Mouse (Mus musculus) embryo, embryonic 10 days (tissue): ENCODE measurements around the gene Calcrl.
"Not testable (repeated sequence)": the region's sequence is repeated elsewhere in the genome, so short reads cannot be mapped to it uniquely, and the experiment has no call there.

Source experiments
- DNase-seq: peaks from one replicate; pipeline ENCODE4 v3.0.0-alpha.2; 2015; ENCODE audit warnings: low spot score

The Calcrl gene

DNA sequence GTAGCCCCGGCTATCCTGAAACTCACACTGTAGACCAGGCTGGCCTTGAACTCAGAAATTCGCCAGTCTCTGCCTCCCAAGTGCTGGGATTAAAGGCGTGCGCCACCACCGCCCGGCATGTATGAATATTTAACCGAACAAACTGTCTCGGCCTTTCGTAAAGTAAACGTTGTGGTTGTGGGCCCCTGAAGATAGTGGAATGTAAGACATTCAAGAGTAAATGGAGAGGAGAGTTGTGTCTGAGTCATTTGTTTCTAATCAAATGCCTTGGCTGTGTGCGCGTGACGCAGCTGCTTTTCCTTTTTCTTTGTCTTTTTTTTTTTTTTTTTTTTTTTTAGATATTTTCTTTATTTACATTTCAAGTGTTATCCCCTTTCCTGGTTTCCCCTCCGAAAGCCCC, 36.7 kb downstream of the Calcrl start:
- not testable (repeated sequence) for DNase-seq

DNA sequence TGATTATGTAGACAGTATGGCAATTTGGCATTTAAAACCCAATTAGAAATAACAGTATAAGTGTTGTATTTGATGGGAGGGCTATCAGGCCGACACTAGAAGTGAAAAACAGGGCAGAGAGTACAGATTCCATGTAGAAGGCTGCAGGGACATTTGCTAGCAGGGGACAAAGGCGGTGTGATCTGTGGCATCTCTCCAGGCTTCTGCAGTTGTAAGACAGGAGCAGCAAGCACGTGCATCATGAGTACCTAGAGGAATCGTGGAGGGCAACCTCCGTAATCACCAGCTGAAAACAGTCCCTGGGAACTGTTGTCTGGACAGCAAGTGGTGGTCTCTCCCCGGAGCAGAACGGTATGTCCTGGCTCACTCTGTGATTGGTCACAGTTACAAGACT, 37.2 kb downstream of the Calcrl start:
- DNase-seq: no peak

DNA sequence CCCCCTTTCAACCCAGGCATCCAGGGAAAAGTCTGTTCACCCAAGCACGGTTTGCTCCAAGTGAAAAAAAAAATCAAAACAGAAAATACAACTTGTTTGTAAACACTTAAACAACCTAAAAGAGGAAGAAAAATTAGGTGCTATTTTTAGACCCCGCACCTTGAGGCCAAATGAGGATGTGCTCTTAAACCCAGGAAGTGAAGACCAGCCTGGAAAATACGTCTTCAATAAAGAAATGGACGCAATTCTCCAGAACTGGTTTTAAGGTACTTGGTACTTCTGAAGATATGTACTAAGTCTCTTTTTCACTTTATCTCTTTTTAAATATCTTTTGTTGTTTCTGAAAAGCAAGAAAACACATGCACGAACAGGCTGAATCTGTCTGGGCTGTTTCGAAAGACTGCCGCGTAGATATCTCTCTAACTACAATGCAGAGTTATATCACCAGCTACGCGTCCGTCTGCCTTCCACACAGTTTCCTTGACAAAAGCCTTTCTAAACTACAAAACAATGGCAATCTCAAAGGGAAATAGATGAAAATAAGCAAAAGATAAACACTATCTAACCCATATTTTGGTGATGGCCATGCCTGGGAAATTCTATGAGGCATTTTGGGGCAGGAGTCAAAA, 37.7 kb downstream of the Calcrl start:
- no peak for DNase-seq

DNA sequence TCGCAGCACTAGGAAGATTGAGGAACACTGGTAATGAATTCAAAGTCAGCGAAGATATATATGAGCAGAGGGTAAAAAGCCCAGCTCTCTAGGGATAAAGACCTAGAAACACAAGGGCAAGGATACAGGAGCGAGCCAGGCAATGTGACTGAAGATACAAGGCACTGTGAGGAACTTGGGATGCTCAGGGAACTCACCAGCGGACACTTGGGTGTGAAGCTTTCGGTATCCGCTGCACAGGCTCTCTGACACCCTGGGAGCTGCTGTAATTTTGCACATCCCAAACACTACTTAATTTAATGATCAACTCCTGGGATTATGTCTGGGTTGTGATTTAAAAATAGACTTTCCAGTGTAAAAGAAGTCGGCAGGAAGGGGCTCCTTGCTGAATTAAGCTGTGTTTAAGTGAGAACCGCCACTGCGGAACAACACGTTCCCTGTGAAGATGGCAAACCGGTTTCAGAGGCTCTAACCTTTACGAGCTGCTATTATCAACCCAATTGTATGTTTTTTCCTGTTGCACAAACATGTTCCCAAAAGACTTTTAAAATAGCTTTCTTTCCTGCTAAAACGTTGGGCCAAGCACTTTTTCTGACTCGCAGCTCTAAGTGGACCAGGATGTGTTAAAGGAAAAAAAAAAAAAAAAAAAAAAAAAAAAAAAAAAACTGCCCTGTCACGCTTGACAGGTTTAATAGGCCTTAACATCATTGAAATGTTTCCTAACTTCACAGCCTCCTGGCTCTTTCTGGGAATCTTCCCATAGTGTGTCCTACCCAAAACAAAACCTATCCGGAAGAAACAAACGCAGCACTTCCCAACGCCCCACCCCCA, 38.4 kb downstream of the Calcrl start:
- DNase-seq: no peak

DNA sequence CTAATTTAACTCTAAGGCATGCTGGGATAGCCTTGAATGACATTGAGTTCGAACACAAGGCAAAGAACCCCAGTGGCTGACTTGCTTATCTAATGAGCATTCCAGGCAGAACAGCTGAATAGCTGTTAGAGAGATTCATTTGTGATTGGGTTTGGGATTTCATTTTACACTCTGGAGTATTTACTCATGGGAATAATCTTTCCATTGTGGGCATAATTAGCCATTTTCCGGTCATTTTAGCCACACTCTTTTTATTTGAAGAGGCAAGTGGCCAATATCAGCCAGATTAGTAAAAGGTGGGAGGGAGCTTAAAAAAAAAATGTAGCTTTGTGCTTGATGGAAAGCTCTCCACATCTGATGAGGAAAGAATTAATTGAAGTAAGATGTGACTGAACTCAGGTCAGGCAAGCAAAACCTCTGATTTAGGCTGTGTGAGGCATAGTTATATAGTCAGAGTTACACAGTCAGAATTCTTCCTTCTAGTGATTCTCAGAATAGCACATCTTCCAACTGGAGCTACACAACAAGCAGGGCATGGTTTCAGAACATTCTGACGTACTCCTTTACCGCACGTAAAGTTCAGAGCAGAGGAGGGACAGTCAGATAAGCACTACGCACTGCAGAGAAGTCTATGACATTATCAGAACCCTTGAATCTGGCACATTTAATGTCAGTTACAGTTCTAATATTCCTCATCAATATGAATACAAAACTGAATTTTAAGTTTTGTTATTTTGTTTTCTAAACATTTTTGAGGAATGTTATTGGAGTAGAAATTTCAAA, 40.1 kb downstream of the Calcrl start:
- no peak for DNase-seq

DNA sequence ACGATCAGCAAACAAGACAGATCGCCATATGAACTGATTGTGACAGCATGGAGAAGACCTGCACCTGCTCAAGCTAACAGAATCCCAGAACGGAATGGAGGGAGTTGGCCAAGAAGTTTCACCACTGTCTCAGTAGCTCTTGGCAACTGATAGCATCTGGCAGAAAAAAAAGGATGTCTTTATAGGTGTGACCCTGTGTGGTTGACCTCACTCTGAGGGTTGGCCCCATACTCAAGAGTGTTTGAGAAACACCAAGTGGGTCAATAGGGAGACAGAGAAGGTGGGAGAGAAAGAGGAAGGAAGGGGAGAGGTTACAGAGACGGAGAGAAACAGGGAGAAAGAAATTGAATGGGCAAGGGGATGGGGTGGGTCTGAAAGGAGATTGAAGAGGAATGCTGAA, 41.4 kb downstream of the Calcrl start:
- DNase-seq: no peak

DNA sequence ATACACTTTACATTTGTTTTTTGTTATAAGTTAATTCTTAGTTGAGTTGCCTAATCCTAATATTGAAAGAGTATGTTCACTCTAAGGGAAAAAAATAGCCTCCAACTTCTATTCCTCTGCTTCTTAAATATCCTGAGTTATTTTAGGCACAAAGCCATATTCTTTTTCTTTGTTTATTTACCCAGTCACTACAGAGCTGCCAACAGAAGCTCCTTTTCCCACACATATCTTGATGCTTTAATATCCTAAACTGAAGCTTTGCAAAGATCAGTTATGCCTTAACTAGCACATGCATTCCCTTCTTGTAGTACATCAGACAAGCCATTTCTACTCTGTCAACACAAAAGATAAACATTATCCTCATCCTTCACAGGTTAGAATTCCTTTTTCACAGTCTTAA, 42.7 kb downstream of the Calcrl start:
- DNase-seq: no peak

DNA sequence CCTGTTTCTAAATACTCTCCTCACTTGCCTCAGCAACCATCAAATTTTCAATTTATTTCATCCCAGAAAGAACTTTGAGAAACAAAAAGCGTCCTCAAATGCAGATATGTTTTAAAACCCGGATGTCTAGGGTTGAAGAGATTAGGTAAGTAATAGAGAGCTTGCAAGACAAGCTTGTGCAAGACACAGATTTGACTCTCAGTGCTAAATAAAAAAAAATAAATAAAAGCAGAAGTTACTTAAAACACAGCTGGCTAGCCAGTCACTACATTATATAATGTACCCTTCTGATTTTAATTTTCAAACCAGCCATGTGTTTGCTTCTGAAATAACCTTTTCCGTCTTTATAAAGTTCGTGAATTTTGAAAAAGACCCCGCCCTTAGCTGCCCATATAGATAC, 43.2 kb downstream of the Calcrl start:
- DNase-seq: no peak

DNA sequence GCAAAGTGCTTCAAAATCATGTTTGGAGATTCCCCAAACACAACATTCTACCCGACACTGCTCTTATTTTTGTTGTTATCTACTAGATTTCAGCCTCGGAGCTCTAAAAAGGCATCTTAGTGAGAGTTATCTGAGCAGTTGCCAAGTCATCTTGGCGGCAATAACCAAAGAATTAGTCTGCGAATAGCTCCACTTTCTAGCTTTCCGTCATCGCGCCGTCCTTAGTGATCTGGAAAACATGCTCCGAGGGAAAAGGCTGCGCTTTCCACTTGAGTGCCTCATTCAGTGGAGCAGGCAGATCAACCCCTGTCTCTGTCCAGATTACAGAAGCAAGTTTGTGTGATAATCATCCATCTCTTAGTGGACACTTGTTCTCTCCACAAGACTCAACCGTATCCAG, 44.4 kb downstream of the Calcrl start:
- DNase-seq: no peak

DNA sequence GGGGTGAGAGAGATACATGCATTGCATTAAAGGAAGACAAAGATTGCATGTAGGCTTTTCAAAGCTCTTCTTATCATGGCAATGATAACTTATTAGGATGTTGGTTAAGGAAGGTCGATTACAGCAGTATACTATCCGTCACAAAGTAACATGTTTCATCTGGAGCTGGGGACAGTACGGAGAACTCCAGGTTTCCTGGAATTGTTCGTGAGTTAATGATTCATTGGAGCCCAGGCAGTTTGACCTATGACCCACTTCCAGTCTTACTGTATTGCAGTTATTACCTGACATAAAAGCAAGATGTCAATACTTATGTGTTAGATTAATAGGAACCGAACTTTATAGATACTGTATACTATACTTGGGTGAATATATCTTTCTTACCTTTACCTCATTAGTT, 46.5 kb downstream of the Calcrl start:
- DNase-seq: no peak

DNA sequence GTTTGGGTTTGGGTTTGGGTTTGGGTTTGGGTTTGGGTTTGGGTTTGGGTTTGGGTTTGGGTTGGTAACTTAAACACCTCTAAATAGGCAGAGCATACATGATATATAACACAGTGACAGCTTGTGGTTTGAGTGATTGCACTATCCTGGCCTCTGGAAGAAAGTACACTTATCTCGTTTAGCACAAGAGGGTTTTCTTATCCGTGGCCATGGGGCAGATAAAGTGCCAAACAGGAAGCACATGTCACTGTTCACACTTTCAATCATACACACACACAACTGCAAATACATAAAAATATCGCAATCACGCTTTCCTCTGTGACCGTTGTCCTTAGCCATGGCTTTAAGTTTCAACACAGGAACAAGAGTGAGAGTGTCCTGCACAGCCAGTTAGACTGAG, 56.0 kb downstream of the Calcrl start:
- no peak for DNase-seq

DNA sequence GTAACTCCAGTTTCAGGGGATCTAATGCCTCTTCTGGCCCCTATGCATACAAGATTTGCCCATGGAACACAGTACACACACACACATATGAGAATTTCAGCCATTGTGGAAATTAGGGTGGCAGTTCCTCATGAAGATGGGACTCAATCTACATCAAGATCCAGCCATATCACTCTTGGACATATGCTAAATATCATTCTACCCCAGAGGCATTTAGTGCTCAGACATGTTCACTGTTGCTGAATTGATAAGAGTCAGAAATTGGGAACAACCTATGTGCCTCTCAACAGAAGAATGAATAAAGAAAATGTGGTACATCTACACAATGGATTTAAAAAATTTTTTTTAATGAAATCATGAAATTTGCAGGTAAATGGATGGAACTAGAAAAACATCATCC, 58.5 kb downstream of the Calcrl start:
- DNase-seq: no peak

DNA sequence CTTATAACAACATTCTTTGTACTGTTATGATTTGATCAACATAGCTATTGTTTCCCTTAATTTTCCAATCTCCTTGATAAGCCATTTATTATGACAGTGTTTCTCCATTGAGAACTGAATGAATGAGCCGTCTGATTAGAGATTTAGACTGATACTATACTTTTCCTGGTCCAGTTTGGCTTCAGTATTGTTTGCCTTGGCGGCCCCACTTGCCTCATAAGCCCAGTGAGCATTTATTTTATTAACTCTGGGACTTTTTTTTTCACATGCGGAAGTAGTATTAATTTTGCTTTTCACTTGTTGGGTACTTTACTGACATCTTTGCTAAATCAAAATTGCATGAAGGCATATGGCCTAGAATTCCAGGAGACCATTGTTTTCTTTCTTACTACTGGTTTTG, 59.9 kb downstream of the Calcrl start:
- DNase-seq: no peak

DNA sequence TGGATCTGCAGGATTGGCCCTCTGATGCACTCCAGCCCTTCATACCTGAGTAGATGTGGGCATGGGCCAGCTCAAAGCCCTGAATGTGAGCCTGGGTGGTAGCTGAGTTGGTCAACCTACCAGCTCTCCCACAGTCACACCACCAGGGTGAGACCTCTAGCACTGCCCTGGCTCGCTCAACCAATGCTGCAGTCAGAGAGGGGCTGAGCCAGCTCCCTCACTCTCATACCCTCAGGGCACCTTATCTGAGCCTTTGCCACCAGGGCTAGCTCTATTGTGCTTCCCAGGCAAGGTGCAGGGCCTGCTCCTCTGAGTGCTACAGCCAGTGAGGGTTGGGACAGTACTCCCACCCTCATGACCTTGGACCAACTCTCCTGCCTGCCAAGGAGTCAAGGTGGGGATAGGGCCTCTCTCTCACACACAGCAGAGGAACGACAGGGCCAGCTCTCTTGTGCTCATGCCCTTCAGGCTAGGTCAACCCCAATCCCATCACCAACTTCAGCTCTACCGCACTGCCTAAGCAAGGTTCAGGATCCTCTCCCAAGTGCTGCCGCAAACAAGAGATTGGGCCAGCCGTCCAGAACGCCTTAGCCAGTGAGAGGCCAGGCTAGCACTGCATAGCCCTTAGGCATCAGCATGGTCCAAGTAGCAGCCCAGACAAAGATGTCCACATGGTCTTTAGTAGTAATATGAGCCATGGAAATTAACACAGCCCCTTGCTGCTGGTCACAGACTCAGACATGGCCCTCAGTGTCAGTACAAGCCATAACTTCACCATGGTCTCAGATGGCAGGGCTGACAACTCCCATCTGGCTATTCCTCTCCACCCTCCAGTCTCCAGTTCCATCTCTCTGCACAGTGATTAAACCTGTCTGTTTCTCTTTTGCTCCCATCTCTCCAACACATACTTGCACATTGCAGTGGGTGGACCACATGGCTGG, 62.2 kb downstream of the Calcrl start:
- DNase-seq: no peak

DNA sequence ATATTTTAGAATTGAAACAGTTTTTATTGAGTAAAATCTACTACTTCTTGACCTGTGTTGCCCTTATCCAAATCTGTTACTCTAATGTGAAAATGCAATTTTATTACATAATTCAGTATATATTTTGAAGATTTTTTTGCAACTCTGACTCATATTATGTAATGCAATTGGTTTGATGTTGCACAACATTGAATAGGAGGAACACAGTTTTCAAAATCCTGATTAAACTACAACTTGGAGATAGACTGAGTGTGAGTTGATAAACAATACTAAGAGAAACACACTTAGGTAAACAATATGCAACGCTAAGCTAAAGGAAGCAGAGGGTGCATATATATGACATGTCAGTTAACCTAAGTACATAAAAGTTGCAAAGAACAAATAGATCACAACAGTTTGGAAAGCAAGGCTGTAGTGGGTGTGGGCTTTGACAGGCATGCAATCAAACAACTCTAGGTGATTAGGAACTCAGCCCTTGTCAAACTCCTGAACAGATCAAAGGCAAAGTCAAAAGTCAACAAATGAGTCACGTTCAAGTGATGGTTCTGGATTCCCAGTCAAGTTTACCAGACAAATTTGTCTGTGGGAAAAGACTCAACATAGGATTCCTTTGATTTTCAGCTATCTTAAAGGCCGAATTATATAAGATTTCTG, 66.4 kb downstream of the Calcrl start:
- DNase-seq: no peak

DNA sequence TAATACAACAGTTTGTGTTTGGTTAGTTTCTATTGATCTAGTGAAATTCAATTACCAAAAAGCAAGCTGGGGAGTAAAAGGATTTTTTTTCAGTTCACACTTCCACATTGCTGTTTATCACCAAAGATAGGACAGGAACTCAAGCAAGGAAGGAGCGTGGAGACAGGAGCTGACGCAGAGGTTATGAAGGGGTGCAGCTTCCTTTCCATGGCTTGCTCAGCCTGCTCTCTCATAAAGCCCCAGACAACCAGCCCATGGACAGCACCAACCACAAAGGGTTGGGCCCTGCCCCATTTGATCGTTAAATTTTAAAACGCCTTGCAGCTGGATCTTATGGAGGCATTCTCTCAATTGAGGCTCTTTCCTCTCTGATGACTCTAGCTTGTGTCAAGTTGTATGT, 69.9 kb downstream of the Calcrl start:
- no peak for DNase-seq

DNA sequence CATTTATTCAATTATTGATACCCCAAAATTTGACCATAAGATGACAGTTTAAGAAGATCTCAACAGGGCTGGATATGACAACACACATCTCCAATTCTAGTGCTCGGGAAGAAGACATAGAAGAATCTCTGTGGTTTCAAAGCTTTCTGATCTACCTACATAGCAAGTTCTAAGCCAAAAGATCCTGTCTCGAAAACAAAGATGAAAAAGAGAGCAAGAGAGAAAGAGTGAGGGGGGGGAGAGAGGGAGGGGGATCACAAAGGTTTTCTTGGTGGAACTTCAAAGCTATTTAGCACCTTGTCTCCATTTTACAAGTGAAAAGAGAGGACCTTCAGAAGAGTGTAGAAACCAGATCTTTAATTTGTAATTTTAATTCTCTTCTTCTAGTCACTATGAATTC, 77.8 kb downstream of the Calcrl start:
- no peak for DNase-seq

DNA sequence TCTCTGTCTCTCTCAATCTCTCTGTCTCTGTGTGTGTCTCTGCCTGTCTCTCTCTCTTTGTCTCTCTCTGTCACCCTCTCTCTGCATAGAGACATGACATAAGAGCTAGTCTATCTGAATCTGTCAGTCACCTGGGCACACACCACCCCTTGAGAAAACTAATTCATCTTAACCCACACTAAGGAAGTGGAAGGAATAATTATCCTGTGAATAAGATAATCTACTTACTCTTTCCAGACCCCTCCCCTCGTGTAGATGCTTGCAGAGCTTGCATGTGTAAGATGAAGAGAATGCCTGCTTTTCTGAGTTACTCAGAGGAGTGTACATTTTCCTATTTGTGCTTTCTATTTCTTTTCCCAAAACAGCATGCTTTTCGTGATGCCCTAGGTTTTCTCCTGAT, 81.5 kb downstream of the Calcrl start:
- no peak for DNase-seq

DNA sequence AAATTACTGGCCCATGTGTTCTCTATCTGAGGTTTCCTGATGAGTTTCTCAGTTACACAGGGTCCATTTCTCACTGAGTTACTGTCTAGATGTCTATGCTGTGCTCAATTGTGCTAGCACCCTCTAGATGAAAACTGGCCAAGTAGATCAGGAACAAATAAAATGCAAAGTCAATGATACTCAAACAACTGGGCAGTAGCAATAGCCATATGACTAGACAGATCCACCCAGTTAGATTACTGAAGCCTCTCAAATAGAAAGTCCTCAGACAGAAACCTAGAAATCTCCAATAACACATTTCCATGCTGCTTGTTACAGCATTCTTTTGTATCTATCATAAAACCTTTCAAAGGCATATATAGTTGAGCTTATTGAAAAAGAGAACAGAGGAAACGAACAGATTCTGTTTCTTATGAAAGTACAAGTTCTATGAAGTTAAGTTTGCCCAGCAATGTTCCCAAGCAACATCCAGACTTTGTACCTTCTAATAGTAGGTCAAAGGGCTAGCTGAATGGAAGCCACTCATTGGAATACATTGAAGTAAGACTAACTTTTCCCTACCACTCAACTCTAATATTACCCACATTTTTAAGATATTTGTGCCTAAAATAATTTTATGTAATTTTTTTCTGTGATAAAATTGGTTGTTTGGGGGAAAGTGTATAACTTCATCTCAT, 87.3 kb downstream of the Calcrl start:
- no peak for DNase-seq

DNA sequence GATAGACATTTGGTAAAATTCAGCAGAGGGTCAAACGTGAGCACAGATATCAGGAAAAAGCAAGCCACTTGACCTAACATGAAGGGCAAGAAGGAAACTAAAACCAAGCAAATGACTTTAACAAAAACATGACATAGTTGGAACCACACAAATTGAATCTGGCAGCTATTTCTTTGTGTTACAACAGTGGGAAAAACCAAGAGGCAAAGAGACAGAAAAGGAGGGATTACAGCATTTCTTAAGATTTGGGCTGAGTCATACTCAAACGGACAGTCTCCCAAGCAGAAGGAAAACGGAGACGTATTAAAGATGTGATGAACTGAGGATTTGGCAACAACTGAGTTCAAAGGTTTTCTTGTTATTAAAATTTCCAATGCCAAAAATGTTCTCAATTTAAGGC, 88.9 kb downstream of the Calcrl start:
- DNase-seq: no peak
